Mouse (Mus musculus) cerebellum, adult (tissue): ENCODE measurements at regions not wholly inside any gene's neighbourhood (a gene's known extent, or its start where the extent isn't known, plus 50 kb on each side); places are given as distances from the start of the nearest gene placed in this dataset.

ENCODE experiments used
- ATAC-seq: cut with Nextera tagmentation; 2 replicates; pipeline ENCODE4 v1.9.2; 2017; ENCODE audit warnings: mild to moderate bottlenecking, moderate library complexity, mixed read lengths; ENCODE audit not compliant: insufficient number of reproducible peaks, low FRiP score, low TSS enrichment

- no peak for ATAC-seq
Observed at GRCm38 (mm10) chr9:61716751-61717150, 197.6 kb downstream of the Rplp1 start.

GRCm38 (mm10) chr9:61714331-61715035 lies 199.9 kb downstream of the Rplp1 start:
- ATAC-seq, result no peak

- ATAC-seq, result no peak
Observed at GRCm38 (mm10) chr9:61713806-61714205, 200.5 kb downstream of the Rplp1 start.

GRCm38 (mm10) chr9:61711296-61711695 lies 203.0 kb downstream of the Rplp1 start:
- no peak for ATAC-seq

- no peak for ATAC-seq
Observed at GRCm38 (mm10) chr9:61707875-61708274, 206.5 kb downstream of the Rplp1 start.

- ATAC-seq, result no peak
Observed at GRCm38 (mm10) chr9:61707296-61707695, 207.0 kb downstream of the Rplp1 start.

GRCm38 (mm10) chr9:61706263-61706755 lies 208.0 kb downstream of the Rplp1 start:
- ATAC-seq, result no peak

GRCm38 (mm10) chr9:61705586-61706233 lies 208.6 kb downstream of the Rplp1 start:
- ATAC-seq, result no peak

GRCm38 (mm10) chr9:61703301-61703700 lies 211.0 kb downstream of the Rplp1 start:
- no peak for ATAC-seq

- no peak for ATAC-seq
Observed at GRCm38 (mm10) chr9:61702280-61702966, 211.9 kb downstream of the Rplp1 start.

- ATAC-seq, result no peak
Observed at GRCm38 (mm10) chr9:61700576-61700975, 213.8 kb downstream of the Rplp1 start.

GRCm38 (mm10) chr9:61699618-61700017 lies 214.7 kb downstream of the Rplp1 start:
- ATAC-seq, result no peak

- no peak for ATAC-seq
Observed at GRCm38 (mm10) chr9:61697959-61698358, 216.4 kb downstream of the Rplp1 start.

- ATAC-seq, result no peak
Observed at GRCm38 (mm10) chr9:61696831-61697230, 217.5 kb downstream of the Rplp1 start.

GRCm38 (mm10) chr9:61695821-61696220 lies 218.5 kb downstream of the Rplp1 start:
- ATAC-seq, result no peak

- no peak for ATAC-seq
Observed at GRCm38 (mm10) chr9:61695381-61695791, 219.0 kb downstream of the Rplp1 start.

GRCm38 (mm10) chr9:61694206-61694605 lies 220.1 kb downstream of the Rplp1 start:
- ATAC-seq, result no peak

GRCm38 (mm10) chr9:61690786-61691185 lies 223.6 kb downstream of the Rplp1 start:
- no peak for ATAC-seq

GRCm38 (mm10) chr9:61689939-61690338 lies 224.4 kb downstream of the Rplp1 start:
- no peak for ATAC-seq

GRCm38 (mm10) chr9:61689516-61689915 lies 224.8 kb downstream of the Rplp1 start:
- ATAC-seq, result no peak

- ATAC-seq, result no peak
Observed at GRCm38 (mm10) chr9:61683557-61683956, 230.8 kb downstream of the Rplp1 start.
